9 mouse cellular contexts compared by ENCODE assay signal in the genomic region with DNA sequence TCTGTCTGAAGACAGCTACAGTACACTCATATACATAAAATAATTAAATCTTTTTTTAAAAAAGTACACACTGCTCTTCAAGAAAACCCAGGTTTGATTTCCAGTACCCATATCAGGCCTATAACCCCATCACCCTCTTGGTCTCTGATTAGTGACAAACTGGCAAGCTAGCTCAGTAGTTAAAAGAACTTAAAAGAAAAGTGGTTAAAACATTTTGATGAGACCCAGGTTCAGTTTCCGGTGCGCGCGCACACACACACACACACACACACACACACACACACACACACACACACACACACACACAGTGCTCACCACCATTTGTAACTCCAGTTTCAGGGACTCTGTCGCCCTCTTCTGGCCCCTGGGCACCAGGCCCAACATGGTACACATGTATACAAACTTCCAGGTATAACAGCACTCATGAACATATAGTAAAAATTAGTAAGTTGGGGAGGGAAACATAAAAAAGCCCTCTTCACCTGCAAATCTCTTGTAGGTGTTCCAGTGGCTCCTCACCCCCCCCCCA. TPM values are rescaled to one million over a fixed set of nuclear protein-coding genes. Genes with fewer than 3 reads are reported as not detected.
DNase-seq lines count a peak whose midpoint lies in the region; TF ChIP-seq lines count a peak whose summit lies in the region.
"Had no signal": no experiment of that assay in that cellular context is flagged by ENCODE, and none has a peak within 500 bp of the region (broad histone marks: within the 10 kb centered on the region; RNA-seq: fewer than 3 reads in every experiment).

No protein-coding gene starts in this region.

- H3K27ac ChIP-seq in bone marrow macrophage, adult 2 months (ENCODE audit: insufficient read depth, low read depth, low read length), result no peak overlapping the region
- H3K27ac ChIP-seq in spleen, adult 2 months (ENCODE audit: insufficient read depth, low read length), result no peak overlapping the region
- H3K27ac ChIP-seq: heart, embryonic 13.5 days had no signal

- H3K4me3 ChIP-seq in lung, adult 2 months (replicated peaks; ENCODE audit: extremely low read depth, low read depth, low read length), result no peak overlapping the region
- H3K4me3 ChIP-seq in bone marrow macrophage, adult 2 months (ENCODE audit: insufficient read depth, low read length), result no peak overlapping the region
- no peak overlapping the region for H3K4me3 ChIP-seq in spleen, adult 2 months (ENCODE audit: extremely low read depth, insufficient read depth, insufficient read length)
- H3K4me3 ChIP-seq: heart, embryonic 13.5 days had no signal

- no peaks in the 10 kb centered on the region for H3K36me3 ChIP-seq in spleen, adult 2 months (ENCODE audit: control insufficient read depth, insufficient read depth, low read length)

- no peaks in the 10 kb centered on the region for H3K27me3 ChIP-seq in spleen, adult 2 months (ENCODE audit: control insufficient read depth, insufficient read depth, low read length)
- H3K27me3 ChIP-seq: heart, embryonic 13.5 days had no signal

- H3K4me1 ChIP-seq in lung, adult 2 months (ENCODE audit: control insufficient read depth, insufficient read depth, low read length), result no peaks in the 10 kb centered on the region
- peaks cover 7% of the 10 kb centered on the region for H3K4me1 ChIP-seq in bone marrow macrophage, adult 2 months (ENCODE audit: control insufficient read depth, insufficient read depth, low read length)
- H3K4me1 ChIP-seq in spleen, adult 2 months (ENCODE audit: control insufficient read depth, insufficient read depth, insufficient read length), result peaks cover 6% of the 10 kb centered on the region

- DNase-seq in embryo, embryonic 10 days (ENCODE audit: low spot score), result peak; percentile 41
- no peak for DNase-seq in embryo, embryonic 9.5 days (ENCODE audit: extremely low spot score)
- DNase-seq in lung, adult 2 months, result no peak
- DNase-seq in lung, adult 18-20 months, result no peak
- peak; percentile 32 to 54 for DNase-seq in spleen, adult 2 months (ENCODE audit: low read depth in 1 of 2, low spot score in 2 of 2)
- DNase-seq in ovary, postnatal 36 days (ENCODE audit: low spot score), result no peak
- no peak for DNase-seq in urinary bladder, postnatal 10 days (ENCODE audit: low spot score)

- peak; percentile 74 for TF ChIP-seq CTCF in lung, adult 2 months (IDR thresholded peaks at IDR 0.05; ENCODE audit: insufficient read depth, low read length)
- TF ChIP-seq CTCF in bone marrow macrophage, adult 2 months (IDR thresholded peaks at IDR 0.05; ENCODE audit: low read depth, low read length), result 0 out of 2 replicates have a peak, but pooled peaks have one; percentile 32
- TF ChIP-seq CTCF in spleen, adult 2 months (IDR thresholded peaks at IDR 0.05; ENCODE audit: extremely low read depth, insufficient read depth, insufficient read length, insufficient replicate concordance), result peak; percentile 61; the same call in 1 of the 2 replicates

- no peak for TF ChIP-seq POLR2A in lung, adult 2 months (IDR thresholded peaks at IDR 0.05; ENCODE audit: borderline replicate concordance, extremely low read depth, low read depth, low read length)
- no peak for TF ChIP-seq POLR2A in bone marrow macrophage, adult 2 months (IDR thresholded peaks at IDR 0.05; ENCODE audit: borderline replicate concordance, low read depth, low read length)
- no peak for TF ChIP-seq POLR2A in spleen, adult 2 months (IDR thresholded peaks at IDR 0.05; ENCODE audit: low read depth, low read length)

- 66% methylated on average over 5 of the region's 5 CpGs for WGBS in lung, adult 2 months
- 60% methylated on average over 5 of the region's 5 CpGs for WGBS in spleen, adult 2 months

RNA-seq across cellular contexts. Expression of a gene that starts 4.7 kb away (rescaled TPM):
- 1.9 and 3.4 TPM in 2 replicates for polyA plus RNA-seq in lung, adult 2 months (2012; rRNA removed)
- polyA plus RNA-seq in bone marrow macrophage, adult 2 months (2012; ENCODE audit: insufficient read depth, insufficient read length, missing spikeins), result not detected in 2 replicates
- polyA plus RNA-seq in spleen, adult 2 months (2012; rRNA removed), result 0.20 and 0.62 TPM in 2 replicates

RNA-seq across cellular contexts. Expression of a gene that starts 10.4 kb away (rescaled TPM):
- 9.0 and 20.0 TPM in 2 replicates for polyA plus RNA-seq in lung, adult 2 months (2012; rRNA removed)
- polyA plus RNA-seq in bone marrow macrophage, adult 2 months (2012; ENCODE audit: insufficient read depth, insufficient read length, missing spikeins), result 64.4 and 74.8 TPM in 2 replicates
- 8.5 TPM in 2 replicates for polyA plus RNA-seq in spleen, adult 2 months (2012; rRNA removed)

RNA-seq across cellular contexts. Expression of a gene that starts 10.4 kb away (rescaled TPM):
- polyA plus RNA-seq in lung, adult 2 months (2012; rRNA removed), result 42.7 and 44.1 TPM in 2 replicates
- polyA plus RNA-seq in bone marrow macrophage, adult 2 months (2012; ENCODE audit: insufficient read depth, insufficient read length, missing spikeins), result 31.9 and 34.7 TPM in 2 replicates
- polyA plus RNA-seq in spleen, adult 2 months (2012; rRNA removed), result 22.6 and 25.9 TPM in 2 replicates

RNA-seq across cellular contexts. Expression of a gene that starts 14.0 kb away (rescaled TPM):
- polyA plus RNA-seq in lung, adult 2 months (2012; rRNA removed), result 10.3 and 19.2 TPM in 2 replicates
- polyA plus RNA-seq in bone marrow macrophage, adult 2 months (2012; ENCODE audit: insufficient read depth, insufficient read length, missing spikeins), result 9.7 and 11.5 TPM in 2 replicates
- polyA plus RNA-seq in spleen, adult 2 months (2012; rRNA removed), result 1.4 and 2.0 TPM in 2 replicates

RNA-seq across cellular contexts. Expression of a gene that starts 26.9 kb away (rescaled TPM):
- polyA plus RNA-seq in lung, adult 2 months (2012; rRNA removed), result 34.5 and 47.0 TPM in 2 replicates
- 34.3 and 43.5 TPM in 2 replicates for polyA plus RNA-seq in bone marrow macrophage, adult 2 months (2012; ENCODE audit: insufficient read depth, insufficient read length, missing spikeins)
- polyA plus RNA-seq in spleen, adult 2 months (2012; rRNA removed), result 25.7 and 29.3 TPM in 2 replicates

Comparison
In these comparisons a context has a peak if more than half of its experiments do, and no peak if none do; other contexts are left out.
1. DNase-seq: peak in embryo, embryonic 10 days (single experiment) and spleen, adult 2 months (2 of 2); none in embryo, embryonic 9.5 days (single experiment), lung, adult 2 months (single experiment), lung, adult 18-20 months (0 of 2), ovary, postnatal 36 days (single experiment) and urinary bladder, postnatal 10 days (single experiment).
2. Peak in every context shown above with its lines, with median percentiles within 50 percentile points of each other: CTCF ChIP-seq.